Mouse (Mus musculus) lung, adult 18-20 months (tissue): ENCODE results near the gene Azin2.

Experiments
- DNase-seq, 2 experiments: peaks; one replicate each; pipeline ENCODE4 v3.0.0; 2022; ENCODE audit warnings: mixed read lengths in 2 of 2

Gene Azin2

GRCm38 (mm10) chr4:128962029-128962925 lies at the start of gene Azin2:
TSS of gene Azin2 (minus strand) at chr4:128962442.
- DNase-seq, result peak; percentile 87 to 88

- peak; percentile 40 to 57 for DNase-seq
Observed at GRCm38 (mm10) chr4:129011604-129012121, 49.4 kb upstream of the Azin2 start.

- DNase-seq, result no peak
Observed at GRCm38 (mm10) chr4:129009521-129009920, 47.3 kb upstream of the Azin2 start.

GRCm38 (mm10) chr4:129008672-129009071 lies 46.4 kb upstream of the Azin2 start:
- DNase-seq, result no peak

GRCm38 (mm10) chr4:129008006-129008519 lies 45.8 kb upstream of the Azin2 start:
- no peak for DNase-seq

- no peak for DNase-seq
Observed at GRCm38 (mm10) chr4:129003720-129004119, 41.5 kb upstream of the Azin2 start.

GRCm38 (mm10) chr4:129000786-129001185 lies 38.5 kb upstream of the Azin2 start:
- no peak for DNase-seq

GRCm38 (mm10) chr4:128998401-128998800 lies 36.2 kb upstream of the Azin2 start:
- no peak for DNase-seq

- DNase-seq, result no peak
Observed at GRCm38 (mm10) chr4:128997258-128997657, 35.0 kb upstream of the Azin2 start.

- no peak for DNase-seq
Observed at GRCm38 (mm10) chr4:128995238-128995637, 33.0 kb upstream of the Azin2 start.

- no peak for DNase-seq
Observed at GRCm38 (mm10) chr4:128993675-128994074, 31.4 kb upstream of the Azin2 start.

GRCm38 (mm10) chr4:128993025-128993662 lies 30.9 kb upstream of the Azin2 start:
- peak; percentile 95 for DNase-seq

- DNase-seq, result no peak
Observed at GRCm38 (mm10) chr4:128992176-128992575, 29.9 kb upstream of the Azin2 start.

- no peak for DNase-seq
Observed at GRCm38 (mm10) chr4:128991500-128992008, 29.3 kb upstream of the Azin2 start, which contains the start of gene Ak2. TSS of gene Ak2 (plus strand) at chr4:128991958.

- no peak for DNase-seq
Observed at GRCm38 (mm10) chr4:128989678-128990077, 27.4 kb upstream of the Azin2 start.

GRCm38 (mm10) chr4:128988911-128989310 lies 26.7 kb upstream of the Azin2 start:
- DNase-seq, result no peak

- no peak for DNase-seq
Observed at GRCm38 (mm10) chr4:128984600-128984999, 22.4 kb upstream of the Azin2 start.

- DNase-seq, result peak; percentile 77 to 80
Observed at GRCm38 (mm10) chr4:128983656-128984055, 21.4 kb upstream of the Azin2 start.

- no peak for DNase-seq
Observed at GRCm38 (mm10) chr4:128983151-128983550, 20.9 kb upstream of the Azin2 start.

- no peak for DNase-seq
Observed at GRCm38 (mm10) chr4:128981833-128982180, 19.6 kb upstream of the Azin2 start.

GRCm38 (mm10) chr4:128980890-128981832 lies 18.9 kb upstream of the Azin2 start:
- DNase-seq, result peak; percentile 57 to 66

- DNase-seq, result no peak
Observed at GRCm38 (mm10) chr4:128978634-128979033, 16.4 kb upstream of the Azin2 start.
